Comparison of ENCODE assay signal across 8 mouse cellular contexts in genomic region chr17:74338937-74339804, GRCm38 (mm10). TPM values are rescaled to one million over a fixed set of nuclear protein-coding genes. Genes with fewer than 3 reads are reported as not detected.
A peak's percentile ranks its signal among the peaks of the same experiment; 100 is the strongest.
DNase-seq lines count a peak whose midpoint lies in the region; ATAC-seq and TF ChIP-seq lines count a peak whose summit lies in the region.

TSS of gene Spast (plus strand) at chr17:74338987.

- peak; percentile 78 for DNase-seq in MEL (ENCODE audit: low read depth, low spot score)
- peak; percentile 63 to 80 for DNase-seq in cerebellum, adult 18-20 months
- peak; percentile 62 to 76 for DNase-seq in layer of hippocampus, postnatal 10 days (ENCODE audit: low spot score in 2 of 2)
- peak; percentile 80 for DNase-seq in lung, postnatal 14 days
- DNase-seq in ovary, postnatal 14 days (ENCODE audit: low spot score) = peak; percentile 61
- DNase-seq in thymus, postnatal 10 days (ENCODE audit: low spot score in 2 of 2) = peak; percentile 42 to 45

- peak; percentile 62 for ATAC-seq in frontal cortex, adult (ENCODE audit: low TSS enrichment)
- peak; percentile 50 to 69; a peak in 3 of 4 replicates for ATAC-seq in hematopoietic stem cell, adult 5-6 weeks (replicated peaks in 1 of 2; ENCODE audit: insufficient read depth in 1 of 2, low FRiP score in 2 of 2, low TSS enrichment in 1 of 2, low read depth in 1 of 2, poor library complexity in 2 of 2, severe bottlenecking in 2 of 2)

- H3K79me2 ChIP-seq in MEL (ENCODE audit: control insufficient read depth, insufficient read depth, low read length, poor library complexity) = peaks cover 38% of the 10 kb centered on the region

- peaks cover 0 to 11% of the 10 kb centered on the region in 2 experiments; a peak in 3 of 4 replicates for H3K36me3 ChIP-seq in MEL (ENCODE audit: control insufficient read depth in 1 of 2, insufficient read depth in 2 of 2, low read length in 2 of 2)

- H3K4me1 ChIP-seq in MEL (ENCODE audit: control insufficient read depth in 1 of 2, insufficient read depth in 2 of 2, low read length in 2 of 2) = peaks cover 3 to 16% of the 10 kb centered on the region in 2 experiments

- H3K27me3 ChIP-seq in MEL (ENCODE audit: control insufficient read depth in 1 of 2, insufficient read depth in 2 of 2, low read length in 2 of 2) = no peaks in the 10 kb centered on the region

- no peak for TF ChIP-seq CTCF in MEL (IDR thresholded peaks at IDR 0.05 in 2 of 3, conservative IDR thresholded peaks at IDR 0.05 in 1 of 3; ENCODE audit: control insufficient read depth in 1 of 3, insufficient read depth in 1 of 3, low read depth in 2 of 3, low read length in 3 of 3, poor library complexity in 1 of 3, severe bottlenecking in 1 of 3)

- peak; percentile 45 to 59; a peak in 2 of 4 replicates for TF ChIP-seq POLR2A in MEL (IDR thresholded peaks at IDR 0.05; ENCODE audit: control insufficient read depth in 1 of 2, insufficient read depth in 1 of 2, low read depth in 1 of 2, low read length in 2 of 2, poor library complexity in 1 of 2)

- no peaks in the 10 kb centered on the region for H3K9me3 ChIP-seq in MEL (replicated peaks; ENCODE audit: insufficient read depth, low read length)

- TF ChIP-seq RAD21 in MEL (IDR thresholded peaks at IDR 0.05; ENCODE audit: low read depth, low read length) = no peak

- H3K9ac ChIP-seq in MEL (ENCODE audit: control insufficient read depth, low read depth, low read length, poor library complexity, severe bottlenecking) = peak within 1 kb of the TSS; percentile 94

- no peak for TF ChIP-seq EP300 in MEL (IDR thresholded peaks at IDR 0.05; ENCODE audit: low read depth in 1 of 2, low read length in 2 of 2)

- peak within 1 kb of the TSS; percentile 75 to 97 for H3K4me3 ChIP-seq in MEL (ENCODE audit: control insufficient read depth in 1 of 2, insufficient read depth in 1 of 2, low read depth in 2 of 2, low read length in 2 of 2)

- peak within 1 kb of the TSS; percentile 62 for H3K27ac ChIP-seq in MEL (ENCODE audit: control insufficient read depth, low read depth, low read length)

TF ChIP-seq in MEL, 35 proteins besides CTCF, POLR2A, EP300 and RAD21:
- TF ChIP-seq POLR2AphosphoS2 (IDR thresholded peaks at IDR 0.05; ENCODE audit: low read length) = 0 out of 2 replicates have a peak, but pooled peaks have one; percentile 12
- no peak for TF ChIP-seq USF1 (IDR thresholded peaks at IDR 0.05; ENCODE audit: low read depth, low read length)
- 0 out of 2 replicates have a peak, but pooled peaks have one; percentile 18 for TF ChIP-seq ETS1 (IDR thresholded peaks at IDR 0.05; ENCODE audit: low read depth, low read length)
- TF ChIP-seq ZC3H11A (IDR thresholded peaks at IDR 0.05; ENCODE audit: low read depth, low read length) = no peak
- peak; percentile 49 for TF ChIP-seq TCF12 (IDR thresholded peaks at IDR 0.05; ENCODE audit: low read depth, low read length)
- TF ChIP-seq MEF2A (IDR thresholded peaks at IDR 0.05; ENCODE audit: extremely low read depth, insufficient replicate concordance, low read depth, low read length, poor library complexity, severe bottlenecking) = no peak
- TF ChIP-seq MXI1 (IDR thresholded peaks at IDR 0.05; ENCODE audit: low read depth, low read length) = peak; percentile 37; the same call in 1 of the 2 replicates
- 0 out of 2 replicates have a peak, but pooled peaks have one; percentile 6 for TF ChIP-seq ZNF384 (IDR thresholded peaks at IDR 0.05; ENCODE audit: low read depth, low read length)
- TF ChIP-seq CHD1 (IDR thresholded peaks at IDR 0.05; ENCODE audit: low read depth, low read length) = peak; percentile 78; the same call in 1 of the 2 replicates
- TF ChIP-seq SIN3A (IDR thresholded peaks at IDR 0.05; ENCODE audit: low read length) = peak; percentile 37
- TF ChIP-seq MYC (IDR thresholded peaks at IDR 0.05; ENCODE audit: low read depth, low read length) = no peak
- TF ChIP-seq NRF1 (IDR thresholded peaks at IDR 0.05; ENCODE audit: insufficient read depth, low read depth, low read length, poor library complexity, severe bottlenecking) = 0 out of 2 replicates have a peak, but pooled peaks have one; percentile 9
- TF ChIP-seq POLR2AphosphoS5 (IDR thresholded peaks at IDR 0.05; ENCODE audit: borderline replicate concordance, low read depth, low read length) = no peak

RNA-seq across cellular contexts. Expression of gene Spast, which starts in this region (rescaled TPM):
- 28.2 and 29.0 TPM in 2 replicates for total RNA-seq in MEL (2012; rRNA removed)
- polyA plus RNA-seq in MEL (2012; ENCODE audit: insufficient read depth in 1 of 2, insufficient read length in 2 of 2, low read depth in 1 of 2, low replicate concordance in 2 of 2, missing spikeins in 1 of 2) = 10 to 100 TPM in 1 of 2 experiments, not detected in 1; 35.2 TPM
- 64.4 and 74.5 TPM in 2 replicates for total RNA-seq in hematopoietic stem cell, adult 5-6 weeks (2017)
- total RNA-seq in layer of hippocampus, postnatal 10 days (2021) = 10 to 100 TPM; 78.8 to 81.0 TPM

Comparison
In these comparisons a context has a peak if more than half of its experiments do, and no peak if none do; other contexts are left out.
1. Peak in every context shown above with its lines: DNase-seq, ATAC-seq, H3K4me3 ChIP-seq and H3K27ac ChIP-seq.